Mouse (Mus musculus): ENCODE measurements around the gene Pkd1.

DNA sequence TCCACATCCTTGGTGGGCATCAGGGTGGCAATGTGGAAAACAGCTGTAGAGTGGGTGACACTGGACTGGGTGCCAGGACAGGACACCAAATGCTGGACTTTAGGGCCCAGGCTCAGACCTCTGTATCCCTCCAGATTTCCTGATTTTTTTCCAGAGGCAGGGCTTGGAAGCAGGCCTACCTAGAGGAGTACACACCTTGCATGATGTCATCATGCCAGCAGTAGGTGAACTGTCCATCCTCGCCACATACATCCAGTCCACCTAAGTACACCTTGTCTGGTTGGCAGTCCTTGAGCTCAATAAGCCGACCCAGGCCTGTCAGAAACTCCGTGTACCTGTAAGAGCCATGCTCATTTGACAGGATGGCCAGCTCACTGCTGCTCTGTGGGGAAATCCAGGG, 48.4 kb downstream of the Pkd1 start:
- no peak for TF ChIP-seq CTCF (conservative IDR thresholded peaks at IDR 0.05; ENCODE audit: insufficient read depth, insufficient read length, low read depth, low read length)
- TF ChIP-seq POLR2A (IDR thresholded peaks at IDR 0.05; ENCODE audit: low read depth, low read length) = no peak

Data from kidney, adult 2 months (tissue).